Mouse (Mus musculus) ES-Bruce4 (cell line): ENCODE results near the gene Olfr1051.

Experiments
- CTCF ChIP-seq: IDR thresholded peaks from one replicate; pipeline ENCODE4 v1.8.1; 2011; ENCODE audit warnings: low read depth, low read length
- EP300 ChIP-seq: IDR thresholded peaks from 2 replicates; pipeline ENCODE4 v1.6.1; 2011; ENCODE audit warnings: low read depth, low read length; ENCODE audit not compliant: insufficient read depth
- POLR2A ChIP-seq: IDR thresholded peaks from one replicate; pipeline ENCODE4 v1.8.1; 2011; ENCODE audit warnings: low read length; ENCODE audit not compliant: insufficient read depth

DNA sequence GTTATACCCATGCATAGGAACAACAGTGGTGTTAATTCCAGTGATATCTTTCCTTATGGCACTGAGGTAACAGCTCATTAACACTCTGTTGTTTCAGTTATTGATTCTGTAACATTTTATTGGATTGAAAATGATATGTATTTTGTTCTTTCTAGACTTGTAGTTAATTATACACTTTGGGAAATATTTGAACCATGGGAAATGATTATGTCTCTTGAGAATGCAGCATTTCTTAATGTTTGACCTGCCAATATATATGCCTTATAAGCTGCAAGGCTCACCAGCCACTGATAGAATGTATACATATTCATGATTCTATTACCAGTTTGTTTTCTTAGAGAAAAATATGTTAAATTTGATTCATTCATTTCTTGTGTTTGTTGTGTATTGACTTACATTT, 13.3 kb upstream of the Olfr1051 start, which contains the start of gene Olfr1052:
- no peak for TF ChIP-seq CTCF
- TF ChIP-seq POLR2A, result no peak
- no peak for TF ChIP-seq EP300
